Mouse (Mus musculus): ENCODE data around the gene Ssna1. TPM values are rescaled to one million over a fixed set of nuclear protein-coding genes. Genes with fewer than 3 reads are reported as not detected.

The Ssna1 gene
- polyA plus RNA-seq (2012; fragmentation: generic; extraction: Trizol) = 143 TPM
- long read RNA-seq, experiment 1, transcript Ssna1-203 (3 exons, 845 nt) = minor isoform, 7 of 118 reads
- long read RNA-seq, experiment 1, transcript Ssna1-204 (2 exons, 1,006 nt) = minor isoform, 20 of 118 reads
- long read RNA-seq, experiment 1, transcript Ssna1-201 (3 exons, 862 nt) = major isoform, 84 of 118 reads
- long read RNA-seq, experiment 1, partial matches to known transcripts = 3 of 118 reads
- long read RNA-seq, experiment 1, other reads (novel, unspliced or antisense) = 4 of 118 reads
- long read RNA-seq, experiment 2, transcript Ssna1-204 (2 exons, 1,006 nt) = minor isoform, 5 of 36 reads
- long read RNA-seq, experiment 2, transcript Ssna1-201 (3 exons, 862 nt) = major isoform, 26 of 36 reads
- long read RNA-seq, experiment 2, partial matches to known transcripts = 0 of 36 reads
- long read RNA-seq, experiment 2, other reads (novel, unspliced or antisense) = 4 of 36 reads

GRCm38 (mm10) chr2:25271827-25272511, at the start of gene Ssna1, which contains the start of gene Anapc2:
Gene Ssna1 (minus strand): TSS chr2:25272438.
Gene Anapc2 (plus strand): TSS chr2:25272478.
- no peak for TF ChIP-seq MYOG (IDR thresholded peaks at IDR 0.05; ENCODE audit: control insufficient read depth, extremely low read depth, insufficient read length)
- no peak for TF ChIP-seq FOSL1 (IDR thresholded peaks at IDR 0.05; ENCODE audit: insufficient read depth, low read length, poor library complexity, severe bottlenecking)
- peak; percentile 38 for TF ChIP-seq CEBPB (IDR thresholded peaks at IDR 0.05; ENCODE audit: low read depth)
- TF ChIP-seq MAX (IDR thresholded peaks at IDR 0.05) = no peak
- TF ChIP-seq MYOD1 (IDR thresholded peaks at IDR 0.05; ENCODE audit: control insufficient read depth, insufficient read length, low read depth) = peak; percentile 15
- TF ChIP-seq CTCF (IDR thresholded peaks at IDR 0.05; ENCODE audit: control insufficient read depth, insufficient read depth, insufficient read length) = peak; percentile 76
- TF ChIP-seq USF1 (IDR thresholded peaks at IDR 0.05; ENCODE audit: low read depth) = no peak
- Histone ChIP-seq H3K79me2 (ENCODE audit: control insufficient read depth, insufficient read depth) (peaks cover 63% of the 10 kb centered on the region), H3ac (ENCODE audit: control insufficient read depth, insufficient read length, low read depth) (peak within 1 kb of the TSS; percentile 94), H3K79me3 (ENCODE audit: low read depth) (peaks cover 31% of the 10 kb centered on the region), H3K27me3 (ENCODE audit: control insufficient read depth, insufficient read depth, insufficient read length) (no peaks in the 10 kb centered on the region), H3K4me3 (ENCODE audit: insufficient read depth, poor library complexity, severe bottlenecking) (peak within 1 kb of the TSS; percentile 97), H3K36me3 (ENCODE audit: control insufficient read depth, insufficient read depth) (peaks cover 58% of the 10 kb centered on the region)

DNA sequence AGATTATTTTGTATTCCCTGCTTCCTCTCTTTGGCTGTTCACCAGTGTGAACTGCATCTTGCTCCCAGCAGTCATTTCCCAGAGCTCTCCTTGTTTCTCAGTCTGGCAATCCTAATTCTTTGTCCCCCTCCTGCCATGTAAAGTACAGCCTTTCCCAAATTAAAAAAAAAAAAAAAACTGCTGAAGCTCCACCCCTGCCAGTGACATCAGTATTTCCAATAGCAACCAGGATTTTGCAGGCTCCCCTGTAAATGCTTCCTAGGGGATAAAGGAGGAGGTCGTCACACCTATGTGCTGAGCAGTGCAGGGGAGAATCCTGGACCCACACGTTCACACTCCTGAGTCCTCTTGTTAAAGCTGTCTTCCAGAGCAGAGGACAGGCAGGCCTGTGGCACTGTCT, 47.8 kb upstream of the Ssna1 start:
- Histone ChIP-seq H3K79me3 (ENCODE audit: low read depth) (no peaks in the 10 kb centered on the region), H3ac (ENCODE audit: control insufficient read depth, insufficient read length, low read depth) (no peak overlapping the region), H3K79me2 (ENCODE audit: control insufficient read depth, insufficient read depth) (no peaks in the 10 kb centered on the region), H3K27me3 (ENCODE audit: control insufficient read depth, insufficient read depth, insufficient read length) (peaks cover 47% of the 10 kb centered on the region), H3K4me3 (ENCODE audit: insufficient read depth, poor library complexity, severe bottlenecking) (no peak overlapping the region), H3K36me3 (ENCODE audit: control insufficient read depth, insufficient read depth) (no peaks in the 10 kb centered on the region)
- TF ChIP-seq CTCF (IDR thresholded peaks at IDR 0.05; ENCODE audit: control insufficient read depth, insufficient read depth, insufficient read length) (no peak), CEBPB (IDR thresholded peaks at IDR 0.05; ENCODE audit: low read depth) (no peak), FOSL1 (IDR thresholded peaks at IDR 0.05; ENCODE audit: insufficient read depth, low read length, poor library complexity, severe bottlenecking) (no peak), USF1 (IDR thresholded peaks at IDR 0.05; ENCODE audit: low read depth) (no peak), MAX (IDR thresholded peaks at IDR 0.05) (no peak), MYOG (IDR thresholded peaks at IDR 0.05; ENCODE audit: control insufficient read depth, extremely low read depth, insufficient read length) (no peak), MYOD1 (IDR thresholded peaks at IDR 0.05; ENCODE audit: control insufficient read depth, insufficient read length, low read depth) (no peak)

DNA sequence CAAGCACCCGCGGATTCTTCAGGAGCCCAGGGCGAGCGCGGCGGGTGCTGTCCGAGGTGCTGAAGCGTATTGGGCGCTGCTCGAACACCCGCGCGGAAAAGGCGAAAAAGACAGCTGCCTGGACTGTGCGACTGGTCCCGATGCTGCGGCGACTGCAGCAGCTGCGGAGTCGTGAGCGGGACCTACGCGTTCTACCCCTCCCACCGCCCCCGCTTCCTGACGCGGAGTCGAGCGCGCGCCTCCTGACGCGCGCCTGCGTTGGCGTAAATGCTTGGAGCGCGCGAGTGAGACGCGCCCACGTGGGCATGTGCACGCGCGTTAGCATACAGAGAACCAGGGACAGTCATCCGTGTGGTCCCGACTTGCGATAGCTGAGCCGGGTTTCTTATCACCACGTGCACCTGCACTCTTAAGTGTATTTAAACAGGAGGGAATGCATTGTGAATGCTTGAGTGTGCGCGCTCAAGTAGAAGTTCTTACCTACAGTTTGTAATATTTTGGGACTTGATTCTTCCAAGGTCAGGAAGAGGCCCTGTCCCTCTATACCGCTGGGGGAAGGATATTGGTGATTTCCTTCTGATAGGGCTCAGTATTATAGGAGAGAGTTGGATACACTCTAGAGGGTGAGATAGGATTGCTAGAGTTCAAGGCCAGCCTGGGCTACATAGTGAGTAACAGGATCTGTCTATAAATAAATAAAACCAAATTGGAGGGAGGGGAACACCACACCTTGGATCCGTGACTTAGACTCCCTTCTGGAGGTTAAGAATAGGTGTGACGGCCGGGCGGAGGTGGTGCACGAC, 46.9 kb upstream of the Ssna1 start, which contains the start of gene Grin1:
Gene Grin1 (minus strand): TSS at position 217 of the 803 bp plus-strand sequence.
- peaks cover 47% of the 10 kb centered on the region for H3K27me3 ChIP-seq (ENCODE audit: control insufficient read depth, insufficient read depth, insufficient read length)
- H3K79me3 ChIP-seq (ENCODE audit: low read depth) = no peaks in the 10 kb centered on the region
- no peak within 1 kb of the TSS for H3ac ChIP-seq (ENCODE audit: control insufficient read depth, insufficient read length, low read depth)
- H3K36me3 ChIP-seq (ENCODE audit: control insufficient read depth, insufficient read depth) = no peaks in the 10 kb centered on the region
- H3K4me3 ChIP-seq (ENCODE audit: insufficient read depth, poor library complexity, severe bottlenecking) = no peak within 1 kb of the TSS
- H3K79me2 ChIP-seq (ENCODE audit: control insufficient read depth, insufficient read depth) = no peaks in the 10 kb centered on the region
- TF ChIP-seq CTCF (IDR thresholded peaks at IDR 0.05; ENCODE audit: control insufficient read depth, insufficient read depth, insufficient read length) (no peak), CEBPB (IDR thresholded peaks at IDR 0.05; ENCODE audit: low read depth) (no peak), MYOG (IDR thresholded peaks at IDR 0.05; ENCODE audit: control insufficient read depth, extremely low read depth, insufficient read length) (no peak), MYOD1 (IDR thresholded peaks at IDR 0.05; ENCODE audit: control insufficient read depth, insufficient read length, low read depth) (no peak), FOSL1 (IDR thresholded peaks at IDR 0.05; ENCODE audit: insufficient read depth, low read length, poor library complexity, severe bottlenecking) (no peak), MAX (IDR thresholded peaks at IDR 0.05) (no peak), USF1 (IDR thresholded peaks at IDR 0.05; ENCODE audit: low read depth) (no peak)

DNA sequence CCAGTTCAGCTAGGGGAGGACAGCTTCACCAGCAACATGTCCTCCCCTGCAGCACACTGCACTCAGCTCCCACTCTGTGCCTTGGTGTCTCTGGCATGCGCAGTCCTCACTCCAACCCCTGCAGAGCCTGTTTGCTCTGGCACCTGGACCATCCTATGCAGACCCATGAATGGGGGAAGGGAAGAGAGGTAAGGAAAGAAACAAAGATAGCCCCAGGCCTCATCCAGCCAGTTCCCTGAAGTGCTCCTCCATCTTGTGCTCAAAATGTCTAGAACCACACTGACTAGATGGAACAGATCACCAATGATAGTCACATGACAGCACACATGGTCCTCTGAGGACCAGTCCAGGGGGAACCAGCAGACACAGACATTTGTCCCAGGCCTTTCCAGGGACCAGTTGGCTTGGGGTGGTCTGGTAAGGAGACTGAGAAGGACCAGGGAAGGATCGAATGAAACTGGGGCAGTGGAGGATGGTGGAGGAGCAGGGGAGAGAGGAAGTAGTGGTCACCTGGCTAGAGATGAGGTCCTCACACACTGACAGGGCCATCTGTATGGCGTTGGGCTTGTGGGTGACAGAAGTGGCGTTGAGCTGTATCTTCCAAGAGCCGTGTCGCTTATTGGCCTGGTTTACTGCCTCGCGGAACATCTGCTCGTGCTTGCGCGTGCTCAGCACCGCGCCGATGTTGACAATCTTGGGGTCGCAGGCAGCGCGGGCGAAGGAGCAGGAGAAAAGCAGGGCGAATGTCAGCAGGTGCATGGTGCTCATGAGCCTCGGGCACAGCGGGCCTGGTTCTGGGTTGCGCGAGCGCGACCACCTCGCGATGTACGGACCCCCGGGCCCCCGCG, 46.1 kb upstream of the Ssna1 start:
- H3K79me2 ChIP-seq (ENCODE audit: control insufficient read depth, insufficient read depth) = no peaks in the 10 kb centered on the region
- no peaks in the 10 kb centered on the region for H3K36me3 ChIP-seq (ENCODE audit: control insufficient read depth, insufficient read depth)
- H3K4me3 ChIP-seq (ENCODE audit: insufficient read depth, poor library complexity, severe bottlenecking) = no peak overlapping the region
- H3K79me3 ChIP-seq (ENCODE audit: low read depth) = no peaks in the 10 kb centered on the region
- no peak overlapping the region for H3ac ChIP-seq (ENCODE audit: control insufficient read depth, insufficient read length, low read depth)
- TF ChIP-seq MYOG (IDR thresholded peaks at IDR 0.05; ENCODE audit: control insufficient read depth, extremely low read depth, insufficient read length) (no peak), CEBPB (IDR thresholded peaks at IDR 0.05; ENCODE audit: low read depth) (no peak), MYOD1 (IDR thresholded peaks at IDR 0.05; ENCODE audit: control insufficient read depth, insufficient read length, low read depth) (no peak)
- H3K27me3 ChIP-seq (ENCODE audit: control insufficient read depth, insufficient read depth, insufficient read length) = peaks cover 52% of the 10 kb centered on the region

Data from C2C12 (cell line).